ENCODE assay signal across 21 mouse cellular contexts in the genomic region with DNA sequence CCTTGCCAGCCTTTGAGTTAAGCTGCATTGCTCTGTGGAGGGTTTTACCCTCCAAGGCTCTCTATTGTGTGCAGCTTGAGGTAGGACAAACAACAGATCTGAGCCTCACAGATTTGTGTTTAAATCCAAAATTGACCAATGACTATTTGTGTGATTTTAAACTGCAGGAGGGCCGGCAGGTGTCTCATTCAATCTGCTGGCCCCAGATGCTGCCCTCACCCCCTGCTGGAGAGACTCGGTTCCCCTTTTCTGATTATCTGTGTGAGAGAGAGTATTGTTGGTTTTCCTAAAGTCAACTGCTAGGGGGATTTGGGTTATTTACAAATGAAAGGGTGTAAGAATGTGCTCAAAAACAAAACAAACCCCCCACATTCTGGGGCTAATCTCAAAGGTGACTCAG. TPM values are rescaled to one million over a fixed set of nuclear protein-coding genes. Genes with fewer than 3 reads are reported as not detected.
"Had no signal": no experiment of that assay in that cellular context is flagged by ENCODE, and none has a peak within 500 bp of the region (broad histone marks: within the 10 kb centered on the region; RNA-seq: fewer than 3 reads in every experiment).

No protein-coding gene starts in this region.

- H3K4me2 ChIP-seq: limb, embryonic 13.5 days; liver, embryonic 15.5 days; lung, embryonic 14.5 days; neural tube, embryonic 13.5 days had no signal

- H3K4me1 ChIP-seq: liver, embryonic 15.5 days had no signal

- ATAC-seq: midbrain, embryonic 16.5 days had no signal

- H3K27ac ChIP-seq: limb, embryonic 13.5 days; liver, embryonic 15.5 days; midbrain, embryonic 10.5 days; neural tube, embryonic 13.5 days had no signal

- H3K36me3 ChIP-seq: limb, embryonic 13.5 days; liver, embryonic 15.5 days; midbrain, embryonic 10.5 days; neural tube, embryonic 13.5 days had no signal

- H3K4me3 ChIP-seq: limb, embryonic 13.5 days; liver, embryonic 15.5 days; midbrain, embryonic 10.5 days; neural tube, embryonic 13.5 days had no signal

- DNase-seq: kidney, adult 8-10 months; kidney, postnatal 25 days; left cerebral cortex, postnatal 4 days; lung, embryonic 14.5 days; lung, postnatal 10 days; lung, postnatal 4 days; retina, postnatal 1 day; right cerebral cortex, postnatal 4 days; spleen, adult 18-20 months; thymus, adult 2 months; thymus, postnatal 4 days had no signal

- H3K9me3 ChIP-seq: limb, embryonic 13.5 days; liver, embryonic 15.5 days; midbrain, embryonic 10.5 days; neural tube, embryonic 13.5 days had no signal

- H3K9ac ChIP-seq: limb, embryonic 13.5 days; liver, embryonic 15.5 days; lung, embryonic 14.5 days; neural tube, embryonic 13.5 days had no signal

RNA-seq across cellular contexts. Expression of gene Foxd4, which starts 1.3 kb away (rescaled TPM):
- total RNA-seq: layer of hippocampus, postnatal 10 days; left cerebral cortex, postnatal 10 days; left cerebral cortex, postnatal 4 days; liver, adult 2 months had no signal
- polyA plus RNA-seq: kidney, embryonic 16.5 days; limb, embryonic 13.5 days; liver, adult 2 months; liver, embryonic 15.5 days; lung, embryonic 14.5 days; neural tube, embryonic 13.5 days; thymus, adult 2 months had no signal

RNA-seq across cellular contexts. Expression of gene Pgm5, which starts 40.6 kb away (rescaled TPM):
- total RNA-seq: megakaryocyte, adult 5-6 weeks had no signal
